Mouse (Mus musculus): ENCODE results near the gene Denr. TPM values are rescaled to one million over a fixed set of nuclear protein-coding genes. Genes with fewer than 3 reads are reported as not detected.

Gene Denr
- polyA plus RNA-seq, 1 experiment from 2014 or later: 42.8 TPM

DNA sequence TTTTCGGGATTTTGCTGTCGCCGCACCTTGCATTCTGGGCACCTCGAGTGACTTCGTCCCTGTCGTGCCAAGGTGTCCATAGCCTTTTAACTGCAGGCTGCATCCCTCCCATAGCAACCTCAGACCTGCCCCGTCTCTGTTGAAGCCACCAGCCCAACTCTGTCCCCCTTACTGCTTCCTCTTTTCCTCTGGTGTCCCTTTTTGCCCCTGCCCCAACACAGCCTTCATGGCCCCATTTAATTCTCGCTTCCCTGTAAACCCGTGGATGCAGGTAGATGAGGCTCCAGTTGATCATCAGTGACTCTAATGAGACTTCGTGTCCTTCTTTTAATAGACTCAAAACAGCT lies 629 bp downstream of the Denr start:
- ATAC-seq (ENCODE audit: insufficient read depth): no peak
- Histone ChIP-seq H3K36me3 (replicated peaks) (peaks cover 34% of the 10 kb centered on the region), H3K4me2 (peak overlapping the region; percentile 95), H3K27ac (replicated peaks) (peak overlapping the region; percentile 83), H3K4me1 (replicated peaks) (peaks cover 27% of the 10 kb centered on the region), H3K27me3 (no peaks in the 10 kb centered on the region), H3K9ac (peak overlapping the region; percentile 94), H3K4me3 (replicated peaks) (peak overlapping the region; percentile 93), H3K9me3 (replicated peaks) (no peaks in the 10 kb centered on the region)
- WGBS (ENCODE audit: insufficient replicate concordance): 2% methylated on average over 10 of the region's 10 CpGs

DNA sequence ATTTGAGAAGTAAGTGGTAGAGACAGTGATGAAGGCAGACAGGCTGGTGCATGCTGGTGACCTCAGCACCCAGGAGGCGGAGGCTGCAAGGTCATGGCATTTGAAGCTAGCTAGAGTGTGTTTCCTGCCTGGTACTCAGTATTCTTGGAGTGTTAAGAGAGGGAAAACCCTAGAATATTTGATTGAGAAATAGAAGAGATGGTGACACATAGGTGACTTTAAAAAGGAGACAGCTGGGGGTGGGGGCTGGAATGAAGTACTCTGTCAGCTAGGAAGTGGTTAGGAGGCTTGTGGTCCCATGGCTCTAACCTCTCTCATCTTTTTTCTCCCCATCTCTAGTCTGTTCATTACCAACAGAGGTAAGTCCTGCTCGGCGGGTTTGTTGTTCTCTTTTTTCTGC lies 7.9 kb downstream of the Denr start:
- H3K4me1 ChIP-seq (replicated peaks): no peaks in the 10 kb centered on the region
- no peak overlapping the region for H3K4me3 ChIP-seq (replicated peaks)
- H3K27me3 ChIP-seq: no peaks in the 10 kb centered on the region
- ATAC-seq (ENCODE audit: insufficient read depth): no peak
- no peak overlapping the region for H3K9ac ChIP-seq
- 70% methylated on average over 3 of the region's 3 CpGs for WGBS (ENCODE audit: insufficient replicate concordance)
- H3K27ac ChIP-seq (replicated peaks): no peak overlapping the region
- no peaks in the 10 kb centered on the region for H3K9me3 ChIP-seq (replicated peaks)
- H3K36me3 ChIP-seq (replicated peaks): peaks cover 65% of the 10 kb centered on the region
- H3K4me2 ChIP-seq: no peak overlapping the region

DNA sequence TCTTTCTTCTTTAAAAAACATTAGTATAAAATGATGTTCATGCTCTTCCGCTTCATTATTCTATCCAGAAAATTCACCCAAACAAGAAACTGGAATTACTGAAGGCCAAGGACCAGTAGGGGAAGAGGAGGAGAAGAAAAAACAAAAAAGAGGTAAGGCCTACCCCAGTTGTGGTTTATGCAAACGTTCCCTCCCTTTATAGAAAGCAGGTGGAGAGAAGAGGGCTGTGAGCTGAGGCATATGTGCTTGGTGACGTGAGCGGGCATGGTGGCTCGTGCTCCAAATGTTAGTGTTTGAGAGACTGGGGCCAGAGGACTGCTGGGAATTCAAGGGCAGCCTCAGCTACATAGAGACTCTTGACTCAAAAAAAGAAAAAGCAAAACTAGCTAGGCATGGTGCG lies 15.1 kb downstream of the Denr start:
- ATAC-seq (ENCODE audit: insufficient read depth): no peak
- H3K36me3 ChIP-seq (replicated peaks): peaks cover 87% of the 10 kb centered on the region
- WGBS (ENCODE audit: insufficient replicate concordance): 71% methylated on average over 6 of the region's 6 CpGs

DNA sequence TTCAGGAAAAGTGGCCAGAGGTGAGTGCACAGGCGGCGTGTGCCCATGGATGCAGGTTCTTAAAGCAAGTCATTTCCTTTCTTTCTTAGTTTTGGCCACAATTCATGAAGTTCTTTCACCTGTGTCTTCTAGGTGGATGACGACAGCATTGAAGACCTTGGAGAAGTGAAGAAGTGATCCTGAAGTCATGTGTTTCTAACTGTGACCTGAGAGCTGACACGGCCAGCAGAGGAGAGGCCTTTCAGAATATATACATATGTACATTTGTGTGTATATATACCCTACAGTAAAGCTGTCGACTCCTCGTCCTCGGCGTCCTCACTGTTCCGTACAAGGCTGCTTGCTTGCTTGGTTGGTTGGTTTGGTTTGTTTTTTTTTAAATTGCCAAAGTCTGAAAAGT lies 20.1 kb downstream of the Denr start, which contains the start of gene Gm43518:
Gm43518 (plus strand) TSS at position 301 of the 400 bp plus-strand sequence.
- Histone ChIP-seq H3K9ac (no peak within 1 kb of the TSS), H3K4me1 (replicated peaks) (peaks cover 12% of the 10 kb centered on the region), H3K36me3 (replicated peaks) (peaks cover 68% of the 10 kb centered on the region), H3K4me2 (no peak within 1 kb of the TSS), H3K9me3 (replicated peaks) (no peaks in the 10 kb centered on the region), H3K4me3 (replicated peaks) (no peak within 1 kb of the TSS), H3K27me3 (no peaks in the 10 kb centered on the region), H3K27ac (replicated peaks) (no peak within 1 kb of the TSS)
- WGBS (ENCODE audit: insufficient replicate concordance): 83% methylated on average over 9 of the region's 9 CpGs
- ATAC-seq (ENCODE audit: insufficient read depth): no peak

More for the DNA sequence above, 15.1 kb downstream of the Denr start:
- H3K27me3 ChIP-seq: no peaks in the 10 kb centered on the region
- H3K4me2 ChIP-seq: no peak overlapping the region
- H3K4me1 ChIP-seq (replicated peaks): no peaks in the 10 kb centered on the region
- no peak overlapping the region for H3K4me3 ChIP-seq (replicated peaks)
- no peak overlapping the region for H3K9ac ChIP-seq
- no peak overlapping the region for H3K27ac ChIP-seq (replicated peaks)
- H3K9me3 ChIP-seq (replicated peaks): no peaks in the 10 kb centered on the region

DNA sequence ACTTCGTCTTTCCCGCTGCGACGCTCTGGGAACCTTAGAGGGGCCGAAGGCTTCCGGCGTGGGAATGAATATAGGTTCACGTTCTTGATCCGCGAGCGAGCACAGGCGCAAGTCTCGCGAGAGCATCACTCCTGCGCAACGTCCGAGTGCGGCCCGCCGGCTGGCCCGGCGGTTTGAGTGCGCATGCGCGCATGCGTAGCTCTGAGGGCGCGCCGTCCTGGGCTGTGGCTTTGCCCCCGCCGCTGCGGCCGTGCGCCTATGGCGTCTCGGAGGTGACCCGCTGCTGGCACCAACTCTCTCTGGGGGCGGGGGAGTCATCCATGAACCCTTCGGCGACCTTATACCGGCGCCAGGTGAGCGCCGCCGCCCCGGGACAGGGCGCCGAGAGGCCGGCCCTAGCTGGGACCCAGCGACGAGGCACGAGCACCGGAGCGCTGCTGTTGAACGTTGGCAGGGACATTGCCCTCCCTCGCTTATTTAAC lies 23.6 kb downstream of the Denr start, which contains the start of gene Ccdc62:
Ccdc62 (plus strand) TSS at position 172 of the 482 bp plus-strand sequence.
- peak within 1 kb of the TSS; percentile 96 for H3K4me2 ChIP-seq
- no peaks in the 10 kb centered on the region for H3K27me3 ChIP-seq
- under 1% methylated on average over 56 of the region's 56 CpGs for WGBS (ENCODE audit: insufficient replicate concordance)

DNA sequence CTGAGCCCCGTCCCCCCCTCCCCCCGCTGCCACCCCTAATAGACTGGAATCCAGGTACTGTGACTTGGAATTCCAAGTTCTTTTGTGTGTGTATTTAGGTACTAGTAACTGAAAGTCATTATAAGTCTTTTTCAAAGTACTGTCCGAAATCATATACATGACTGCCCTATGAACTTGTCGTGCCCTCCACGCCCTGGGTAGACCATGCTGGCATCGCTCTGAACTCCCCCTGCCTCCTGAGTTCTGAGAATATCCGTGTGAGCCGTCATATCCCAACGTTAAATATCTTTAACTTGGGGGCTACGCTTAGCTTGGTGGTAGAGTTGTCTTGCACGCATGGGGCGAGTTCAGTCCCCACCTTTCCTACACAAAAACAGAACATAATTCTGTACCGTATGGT lies 24.2 kb downstream of the Denr start:
- ATAC-seq (ENCODE audit: insufficient read depth): no peak
- Histone ChIP-seq H3K9me3 (replicated peaks) (no peaks in the 10 kb centered on the region), H3K4me1 (replicated peaks) (peaks cover 31% of the 10 kb centered on the region), H3K27me3 (no peaks in the 10 kb centered on the region), H3K9ac (peak overlapping the region; percentile 92), H3K27ac (replicated peaks) (peak overlapping the region; percentile 89), H3K4me2 (peak overlapping the region; percentile 96), H3K36me3 (replicated peaks) (peaks cover 29% of the 10 kb centered on the region), H3K4me3 (replicated peaks) (peak overlapping the region; percentile 87)
- WGBS (ENCODE audit: insufficient replicate concordance): 36% methylated on average over 13 of the region's 13 CpGs

More for the DNA sequence above, 23.6 kb downstream of the Denr start, which contains the start of gene Ccdc62:
- no peaks in the 10 kb centered on the region for H3K9me3 ChIP-seq (replicated peaks)
- H3K9ac ChIP-seq: peak within 1 kb of the TSS; percentile 92
- H3K36me3 ChIP-seq (replicated peaks): peaks cover 34% of the 10 kb centered on the region
- H3K27ac ChIP-seq (replicated peaks): peak within 1 kb of the TSS; percentile 89
- H3K4me3 ChIP-seq (replicated peaks): peak within 1 kb of the TSS; percentile 87
- H3K4me1 ChIP-seq (replicated peaks): peaks cover 29% of the 10 kb centered on the region
- peak; percentile 93 for ATAC-seq (ENCODE audit: insufficient read depth)

DNA sequence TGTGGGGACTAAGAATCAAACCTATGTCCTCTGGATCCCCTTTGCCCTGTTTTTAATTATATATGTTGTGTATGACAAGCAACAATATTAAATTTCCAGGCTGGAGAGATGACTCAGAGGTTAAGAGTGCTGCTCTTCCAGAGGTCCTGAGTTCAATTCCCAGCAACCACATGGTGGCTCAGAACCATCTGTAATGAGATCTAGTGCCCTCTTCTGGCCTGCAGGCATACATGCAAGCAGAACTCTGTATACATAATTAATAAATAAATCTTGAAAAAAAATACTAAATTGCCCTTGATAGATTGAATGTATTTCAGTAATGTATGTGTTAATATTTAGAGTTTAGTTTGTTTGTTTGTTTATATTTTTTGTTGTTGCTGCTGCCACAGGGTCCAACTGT lies 26.0 kb downstream of the Denr start:
- ATAC-seq (ENCODE audit: insufficient read depth): no peak
- Histone ChIP-seq H3K4me1 (replicated peaks) (peaks cover 31% of the 10 kb centered on the region), H3K9me3 (replicated peaks) (no peaks in the 10 kb centered on the region), H3K9ac (no peak overlapping the region), H3K27ac (replicated peaks) (no peak overlapping the region), H3K27me3 (no peaks in the 10 kb centered on the region), H3K36me3 (replicated peaks) (peaks cover 13% of the 10 kb centered on the region), H3K4me2 (0 out of 2 replicates have a peak overlapping the region, but pooled peaks have one; percentile 72), H3K4me3 (replicated peaks) (no peak overlapping the region)

DNA sequence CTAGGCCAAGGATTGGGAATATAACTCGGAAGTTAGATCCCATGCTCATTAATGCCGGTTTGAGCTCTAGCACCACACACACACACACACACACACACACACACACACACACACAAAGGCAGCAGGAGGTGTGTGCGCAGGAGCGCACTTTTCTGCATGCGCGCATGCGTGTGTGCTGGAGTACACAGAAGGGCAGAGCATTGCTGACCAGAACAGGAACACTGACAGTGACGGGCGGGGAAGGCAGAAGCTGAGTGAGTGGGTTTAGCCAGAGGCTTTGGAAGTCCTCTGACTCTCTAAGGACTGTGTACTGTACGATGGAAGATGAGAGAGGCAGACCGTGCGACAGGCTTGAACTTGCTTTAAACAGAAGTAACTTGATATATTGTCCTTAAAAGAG lies 26.6 kb downstream of the Denr start:
- peaks cover 11% of the 10 kb centered on the region; the same call in 1 of the 2 replicates for H3K36me3 ChIP-seq (replicated peaks)
- no peaks in the 10 kb centered on the region for H3K27me3 ChIP-seq
- peak; percentile 23 for ATAC-seq (ENCODE audit: insufficient read depth)
- peak overlapping the region; percentile 72 for H3K4me2 ChIP-seq
- WGBS (ENCODE audit: insufficient replicate concordance): 53% methylated on average over 12 of the region's 12 CpGs
- H3K9me3 ChIP-seq (replicated peaks): no peaks in the 10 kb centered on the region
- H3K27ac ChIP-seq (replicated peaks): peak overlapping the region; percentile 82
- peak overlapping the region; percentile 48 for H3K9ac ChIP-seq
- peaks cover 31% of the 10 kb centered on the region for H3K4me1 ChIP-seq (replicated peaks)
- H3K4me3 ChIP-seq (replicated peaks): peak overlapping the region; percentile 52

DNA sequence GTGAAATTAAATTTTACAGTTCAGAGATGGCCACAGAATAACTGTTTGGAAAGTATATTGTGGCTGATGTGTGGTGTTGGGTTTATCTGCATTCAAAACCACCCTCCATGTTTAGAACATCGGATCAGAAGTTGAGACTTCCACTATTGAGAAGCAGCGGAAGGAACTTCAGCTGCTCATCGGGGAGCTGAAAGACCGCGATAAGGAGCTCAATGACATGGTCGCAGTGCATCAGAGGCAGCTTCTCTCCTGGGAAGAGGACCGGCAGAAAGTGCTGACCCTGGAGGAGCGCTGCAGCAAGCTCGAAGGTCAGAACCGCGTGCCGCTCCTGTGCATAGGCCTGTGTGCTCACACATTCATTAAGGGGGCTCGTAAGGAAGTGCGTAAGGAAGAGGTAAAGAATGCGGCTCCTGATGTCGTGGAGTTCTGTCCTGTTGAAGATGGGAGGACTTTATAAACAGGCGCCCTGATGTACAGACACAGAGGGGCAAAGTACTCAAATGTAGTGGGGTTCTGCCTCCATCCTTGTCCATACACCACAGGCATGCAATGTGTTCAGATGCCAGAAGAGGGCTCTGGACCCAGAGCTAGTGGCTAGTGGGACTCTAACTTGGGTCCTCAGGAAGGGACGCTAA lies 27.1 kb downstream of the Denr start:
- 28% methylated on average over 18 of the region's 18 CpGs for WGBS (ENCODE audit: insufficient replicate concordance)
- Histone ChIP-seq H3K27me3 (no peaks in the 10 kb centered on the region), H3K27ac (replicated peaks) (peak overlapping the region; percentile 82), H3K4me3 (replicated peaks) (peak overlapping the region; percentile 52), H3K4me1 (replicated peaks) (peaks cover 31% of the 10 kb centered on the region), H3K36me3 (replicated peaks) (peaks cover 6% of the 10 kb centered on the region; the same call in 1 of the 2 replicates), H3K4me2 (peak overlapping the region; percentile 72), H3K9me3 (replicated peaks) (no peaks in the 10 kb centered on the region), H3K9ac (peak overlapping the region; percentile 48)
- peak; percentile 27 for ATAC-seq (ENCODE audit: insufficient read depth)

DNA sequence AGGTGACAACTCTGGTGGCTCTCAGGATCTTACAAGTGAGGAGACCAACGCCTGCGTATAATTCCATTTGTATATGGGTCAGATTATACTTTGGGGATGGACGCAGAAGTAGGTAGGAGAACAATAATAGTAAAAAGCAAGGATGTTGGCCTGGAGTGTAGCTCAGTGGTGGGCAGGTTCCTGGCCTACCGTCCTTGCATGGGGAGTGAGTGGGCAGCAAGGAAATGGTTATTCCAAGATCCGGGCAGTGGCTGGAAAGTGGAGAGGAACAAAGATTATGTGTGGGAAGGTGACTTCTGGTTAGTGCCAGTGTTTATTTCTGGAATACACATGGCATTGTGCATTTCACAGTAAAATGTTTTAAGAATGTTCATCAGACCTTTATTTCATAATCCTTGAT lies 29.0 kb downstream of the Denr start:
- no peak overlapping the region for H3K4me3 ChIP-seq (replicated peaks)
- H3K27me3 ChIP-seq: no peaks in the 10 kb centered on the region
- H3K27ac ChIP-seq (replicated peaks): no peak overlapping the region
- H3K9me3 ChIP-seq (replicated peaks): no peaks in the 10 kb centered on the region
- WGBS (ENCODE audit: insufficient replicate concordance): 77% methylated on average over 5 of the region's 5 CpGs
- peaks cover 24% of the 10 kb centered on the region for H3K4me1 ChIP-seq (replicated peaks)
- no peak for ATAC-seq (ENCODE audit: insufficient read depth)
- H3K9ac ChIP-seq: no peak overlapping the region
- no peak overlapping the region for H3K4me2 ChIP-seq
- no peaks in the 10 kb centered on the region for H3K36me3 ChIP-seq (replicated peaks)

DNA sequence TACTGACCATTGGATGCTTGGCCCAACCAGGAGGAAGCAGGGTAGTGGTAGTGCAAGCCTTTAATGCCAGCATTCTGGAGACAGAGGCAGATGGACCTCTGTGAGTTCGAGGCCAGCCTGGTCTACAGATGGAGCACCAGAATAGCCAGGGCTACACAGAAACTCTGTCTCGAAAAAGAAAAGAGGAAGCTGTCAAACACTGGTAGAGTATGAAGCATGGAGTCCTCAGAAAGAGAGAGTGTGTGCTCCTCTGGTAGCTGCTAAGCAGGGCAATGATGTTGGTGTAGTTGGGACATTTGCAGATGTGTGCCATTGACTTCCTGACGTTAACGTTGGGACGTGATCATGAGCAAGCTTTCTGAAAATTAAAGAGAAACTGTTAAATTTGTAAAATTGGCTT lies 31.5 kb downstream of the Denr start:
- Histone ChIP-seq H3K27ac (replicated peaks) (no peak overlapping the region), H3K4me3 (replicated peaks) (no peak overlapping the region), H3K27me3 (no peaks in the 10 kb centered on the region), H3K9ac (no peak overlapping the region), H3K4me1 (replicated peaks) (peaks cover 17% of the 10 kb centered on the region), H3K4me2 (no peak overlapping the region), H3K9me3 (replicated peaks) (no peaks in the 10 kb centered on the region), H3K36me3 (replicated peaks) (no peaks in the 10 kb centered on the region)
- WGBS (ENCODE audit: insufficient replicate concordance): 52% methylated on average over 5 of the region's 5 CpGs
- ATAC-seq (ENCODE audit: insufficient read depth): no peak

DNA sequence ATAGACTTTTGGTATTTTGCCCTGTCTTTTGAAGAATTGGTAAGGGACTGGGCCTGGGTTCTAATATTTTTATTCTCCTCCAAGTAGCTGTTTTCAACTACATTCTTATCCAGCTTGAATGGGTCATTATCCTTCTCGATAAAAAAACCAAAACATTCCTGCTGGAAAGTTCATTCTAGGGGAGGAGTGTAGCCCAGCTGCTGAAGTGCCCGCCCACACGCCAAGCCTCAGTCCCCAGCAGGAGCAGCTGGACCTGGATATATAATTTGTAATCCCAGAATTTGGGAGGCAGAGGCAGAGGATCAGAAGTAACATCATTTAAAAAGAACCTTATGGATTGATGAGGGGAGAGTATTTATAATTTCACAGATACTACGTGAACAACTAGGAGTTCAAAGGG lies 39.6 kb downstream of the Denr start:
- WGBS (ENCODE audit: insufficient replicate concordance): 69% methylated on average over 4 of the region's 4 CpGs
- H3K9ac ChIP-seq: no peak overlapping the region
- H3K4me3 ChIP-seq (replicated peaks): no peak overlapping the region

More for the DNA sequence above, 39.6 kb downstream of the Denr start:
- Histone ChIP-seq H3K9me3 (replicated peaks) (no peaks in the 10 kb centered on the region), H3K4me1 (replicated peaks) (no peaks in the 10 kb centered on the region), H3K36me3 (replicated peaks) (no peaks in the 10 kb centered on the region), H3K4me2 (no peak overlapping the region), H3K27ac (replicated peaks) (no peak overlapping the region), H3K27me3 (no peaks in the 10 kb centered on the region)
- no peak for ATAC-seq (ENCODE audit: insufficient read depth)
